Mouse (Mus musculus): ENCODE data around the gene Gtf3a. TPM values are rescaled to one million over a fixed set of nuclear protein-coding genes. Genes with fewer than 3 reads are reported as not detected.

Gene Gtf3a
- 99.7 and 110 TPM in 2 replicates for polyA plus RNA-seq (2014; fragmentation: Nextera tagmentation; extraction: Ambion mirVana)

DNA sequence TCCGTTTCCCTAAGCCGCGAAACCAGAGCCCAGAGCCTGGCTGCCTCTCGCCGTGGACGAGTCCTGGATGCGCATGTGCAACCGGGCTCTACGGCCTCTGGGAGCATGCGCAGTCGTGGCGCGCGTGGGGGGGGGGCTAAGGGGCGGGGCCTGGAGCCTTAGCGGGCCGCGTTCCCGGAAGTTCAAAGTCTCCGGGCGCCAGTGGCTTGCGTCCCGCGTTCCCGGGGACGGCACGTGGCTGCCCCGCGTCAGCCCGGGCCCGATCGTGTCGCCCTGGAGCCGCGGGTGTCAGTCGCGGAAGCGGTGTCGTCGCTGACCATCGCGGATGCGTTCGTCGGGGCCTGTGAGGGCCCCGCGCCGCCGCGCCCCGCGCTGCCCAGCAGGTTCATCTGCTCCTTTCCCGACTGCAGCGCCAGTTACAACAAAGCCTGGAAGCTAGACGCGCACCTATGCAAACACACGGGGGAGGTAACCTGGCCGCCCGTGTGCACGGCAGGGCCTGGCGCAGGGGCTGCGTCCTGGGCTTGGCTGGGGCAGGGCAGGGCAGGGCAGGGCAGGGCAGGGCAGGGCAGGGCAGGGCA lies at the start of gene Gtf3a:
Gene Gtf3a, plus strand, starts transcription at position 150 of the 581 bp plus-strand sequence.
- no peaks in the 10 kb centered on the region for H3K27me3 ChIP-seq (replicated peaks; ENCODE audit: control insufficient read depth, insufficient read depth, low read length)
- DNase-seq (ENCODE audit: low spot score) (peak; percentile 95), ATAC-seq (peak; percentile 94)
- H3K9me3 ChIP-seq (replicated peaks; ENCODE audit: control insufficient read depth, low read length), result no peaks in the 10 kb centered on the region
- H3K4me3 ChIP-seq (ENCODE audit: low read depth, low read length), result peak within 1 kb of the TSS; percentile 75
- H3K9ac ChIP-seq (ENCODE audit: low read length), result peak within 1 kb of the TSS; percentile 91
- WGBS, result under 1% methylated on average over 62 of the region's 62 CpGs
- H3K27ac ChIP-seq (ENCODE audit: low read depth, low read length), result peak within 1 kb of the TSS; percentile 61
- H3K36me3 ChIP-seq (ENCODE audit: control insufficient read depth, insufficient read depth, low read length), result peaks cover 32% of the 10 kb centered on the region
- H3K4me2 ChIP-seq (ENCODE audit: low read length), result peak within 1 kb of the TSS; percentile 94
- H3K4me1 ChIP-seq (ENCODE audit: control insufficient read depth, insufficient read depth, low read length), result peaks cover 6% of the 10 kb centered on the region; the same call in 1 of the 2 replicates

DNA sequence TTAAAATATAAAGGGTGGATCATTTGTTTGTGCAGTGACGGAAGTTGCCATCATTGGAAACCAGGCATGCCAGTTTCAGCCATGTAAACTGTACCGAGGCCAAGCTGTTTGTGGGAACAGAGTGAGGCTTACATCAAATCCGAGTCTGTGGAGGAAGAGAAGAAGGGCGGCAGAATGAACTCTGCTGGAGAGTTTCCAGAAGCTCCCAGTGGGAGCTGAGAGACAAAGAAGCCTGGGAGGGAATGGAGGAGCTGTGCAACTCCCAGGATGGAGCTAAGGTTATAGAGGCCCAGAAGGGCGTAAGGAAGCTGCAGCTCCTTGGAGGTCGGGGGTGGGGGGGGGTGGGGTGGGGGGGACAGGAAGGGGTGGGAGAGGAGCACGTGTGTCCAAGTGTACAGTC lies 48.1 kb upstream of the Gtf3a start:
- Histone ChIP-seq H3K36me3 (ENCODE audit: control insufficient read depth, insufficient read depth, low read length) (no peaks in the 10 kb centered on the region), H3K4me1 (ENCODE audit: control insufficient read depth, insufficient read depth, low read length) (no peaks in the 10 kb centered on the region), H3K9ac (ENCODE audit: low read length) (no peak overlapping the region), H3K27ac (ENCODE audit: low read depth, low read length) (no peak overlapping the region), H3K4me2 (ENCODE audit: low read length) (no peak overlapping the region), H3K4me3 (ENCODE audit: low read depth, low read length) (no peak overlapping the region), H3K27me3 (replicated peaks; ENCODE audit: control insufficient read depth, insufficient read depth, low read length) (no peaks in the 10 kb centered on the region), H3K9me3 (replicated peaks; ENCODE audit: control insufficient read depth, low read length) (no peaks in the 10 kb centered on the region)
- no peak for ATAC-seq
- WGBS, result 34% methylated on average over 7 of the region's 7 CpGs
- DNase-seq (ENCODE audit: low spot score), result peak; percentile 51

DNA sequence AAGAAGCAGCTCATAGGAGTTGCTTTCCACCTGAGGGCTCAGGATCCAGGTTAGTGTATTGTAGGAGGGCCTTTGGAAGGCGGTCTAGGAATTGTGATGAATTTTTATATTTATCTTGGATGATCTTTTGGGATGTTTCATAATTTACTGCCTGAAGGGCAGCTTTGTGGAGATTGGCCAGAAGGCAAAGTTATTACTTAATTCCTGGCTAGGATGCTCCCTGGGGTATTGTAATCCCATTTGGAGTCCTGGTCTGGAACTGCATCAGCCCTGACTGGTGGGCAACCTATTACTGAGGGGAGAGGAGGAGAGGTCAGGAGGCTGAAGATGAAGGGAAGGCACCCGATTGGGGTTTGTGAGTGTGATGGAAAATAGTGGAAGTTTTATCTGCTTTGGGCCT lies 47.0 kb upstream of the Gtf3a start:
- ATAC-seq (no peak), DNase-seq (ENCODE audit: low spot score) (no peak)
- Histone ChIP-seq H3K4me3 (ENCODE audit: low read depth, low read length) (no peak overlapping the region), H3K27me3 (replicated peaks; ENCODE audit: control insufficient read depth, insufficient read depth, low read length) (no peaks in the 10 kb centered on the region), H3K4me1 (ENCODE audit: control insufficient read depth, insufficient read depth, low read length) (no peaks in the 10 kb centered on the region), H3K9ac (ENCODE audit: low read length) (no peak overlapping the region), H3K4me2 (ENCODE audit: low read length) (no peak overlapping the region), H3K27ac (ENCODE audit: low read depth, low read length) (no peak overlapping the region), H3K36me3 (ENCODE audit: control insufficient read depth, insufficient read depth, low read length) (no peaks in the 10 kb centered on the region), H3K9me3 (replicated peaks; ENCODE audit: control insufficient read depth, low read length) (no peaks in the 10 kb centered on the region)
- WGBS, result 87% methylated on average over 2 of the region's 2 CpGs

DNA sequence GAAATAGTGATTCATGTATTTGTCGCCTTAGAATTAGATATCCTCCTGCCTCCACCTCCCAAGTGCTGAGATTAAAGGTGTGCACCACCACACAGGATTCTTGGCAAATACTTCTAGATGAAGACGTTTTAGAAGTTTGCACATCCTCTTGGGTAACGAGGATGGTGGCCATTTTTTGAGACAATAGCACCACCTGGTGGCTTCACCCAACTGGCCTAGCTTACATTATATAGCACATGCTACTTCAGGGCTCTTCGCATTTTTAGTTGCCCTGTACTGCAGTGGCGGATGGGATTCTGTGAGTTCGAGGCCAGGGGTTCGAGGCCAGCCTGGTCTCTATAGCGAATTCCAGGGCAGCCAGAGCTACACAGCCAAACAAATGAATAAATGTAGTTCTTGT lies 44.1 kb upstream of the Gtf3a start:
- no peaks in the 10 kb centered on the region for H3K36me3 ChIP-seq (ENCODE audit: control insufficient read depth, insufficient read depth, low read length)
- no peaks in the 10 kb centered on the region for H3K27me3 ChIP-seq (replicated peaks; ENCODE audit: control insufficient read depth, insufficient read depth, low read length)
- H3K4me2 ChIP-seq (ENCODE audit: low read length), result no peak overlapping the region
- H3K27ac ChIP-seq (ENCODE audit: low read depth, low read length), result no peak overlapping the region
- no peak overlapping the region for H3K9ac ChIP-seq (ENCODE audit: low read length)
- ATAC-seq (peak; percentile 75), DNase-seq (ENCODE audit: low spot score) (peak; percentile 86)
- WGBS, result 38% methylated on average over 8 of the region's 8 CpGs
- H3K9me3 ChIP-seq (replicated peaks; ENCODE audit: control insufficient read depth, low read length), result no peaks in the 10 kb centered on the region
- no peaks in the 10 kb centered on the region for H3K4me1 ChIP-seq (ENCODE audit: control insufficient read depth, insufficient read depth, low read length)
- no peak overlapping the region for H3K4me3 ChIP-seq (ENCODE audit: low read depth, low read length)

DNA sequence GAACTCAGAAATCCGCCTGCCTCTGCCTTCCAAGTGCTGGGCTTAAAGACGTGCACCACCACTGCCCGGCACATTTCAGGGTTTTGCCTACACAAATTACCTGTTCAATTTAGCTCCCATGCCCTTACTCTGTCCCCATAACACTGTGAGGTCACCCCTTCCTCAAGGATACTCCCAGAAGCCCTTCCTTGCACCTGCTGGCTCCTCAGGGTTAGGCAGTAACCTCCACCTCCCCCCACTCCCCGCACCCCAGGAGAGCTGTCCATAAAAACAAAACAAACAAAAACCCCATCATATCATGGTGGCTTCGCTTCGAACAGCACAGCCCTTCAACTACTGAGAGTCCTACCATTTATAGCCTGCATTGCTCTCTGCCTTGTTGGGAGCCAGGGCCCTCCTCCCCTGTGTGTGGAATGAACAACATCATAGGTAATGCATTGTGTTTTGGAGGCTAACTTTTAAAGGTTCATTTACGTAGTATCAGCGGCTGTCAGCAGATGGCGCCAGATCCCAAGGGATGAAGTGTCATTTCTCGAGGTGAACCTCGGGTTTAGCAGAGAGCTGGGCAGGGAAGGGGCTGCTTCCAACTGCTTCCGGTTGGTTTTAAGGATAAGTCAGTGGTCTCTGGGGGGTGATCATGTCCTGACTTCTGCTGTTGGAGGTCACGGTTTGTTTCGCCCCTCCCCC lies 42.8 kb upstream of the Gtf3a start:
- Histone ChIP-seq H3K9me3 (replicated peaks; ENCODE audit: control insufficient read depth, low read length) (no peaks in the 10 kb centered on the region), H3K4me3 (ENCODE audit: low read depth, low read length) (no peak overlapping the region), H3K27me3 (replicated peaks; ENCODE audit: control insufficient read depth, insufficient read depth, low read length) (no peaks in the 10 kb centered on the region), H3K36me3 (ENCODE audit: control insufficient read depth, insufficient read depth, low read length) (no peaks in the 10 kb centered on the region), H3K9ac (ENCODE audit: low read length) (no peak overlapping the region), H3K4me2 (ENCODE audit: low read length) (peak overlapping the region; percentile 30; the same call in 1 of the 2 replicates), H3K4me1 (ENCODE audit: control insufficient read depth, insufficient read depth, low read length) (no peaks in the 10 kb centered on the region), H3K27ac (ENCODE audit: low read depth, low read length) (no peak overlapping the region)
- 27% methylated on average over 14 of the region's 14 CpGs for WGBS
- DNase-seq (ENCODE audit: low spot score), result peak; percentile 84
- peak; percentile 48; the same call in 1 of the 2 replicates for ATAC-seq

DNA sequence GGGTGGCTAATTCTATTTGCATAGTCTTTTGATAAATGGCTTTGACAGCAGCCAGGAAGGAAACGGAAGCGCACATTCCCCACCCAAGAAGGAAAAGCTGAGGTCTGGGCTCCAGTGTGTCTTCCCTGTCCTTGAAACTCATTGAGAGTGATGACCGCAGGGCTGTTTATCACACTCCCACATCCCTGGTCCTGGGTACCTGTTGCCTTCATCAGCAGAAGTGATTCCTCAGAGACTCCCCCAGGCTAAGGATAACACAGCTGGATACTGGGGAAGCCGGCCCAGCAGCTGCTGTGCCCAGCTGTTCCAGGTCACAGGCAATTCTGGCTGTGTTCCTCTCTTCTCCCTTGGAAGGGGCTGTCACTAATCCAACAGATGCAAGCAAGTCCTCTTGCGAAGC lies 40.9 kb upstream of the Gtf3a start:
- H3K4me3 ChIP-seq (ENCODE audit: low read depth, low read length), result no peak overlapping the region
- H3K4me2 ChIP-seq (ENCODE audit: low read length), result no peak overlapping the region
- no peak overlapping the region for H3K9ac ChIP-seq (ENCODE audit: low read length)
- H3K4me1 ChIP-seq (ENCODE audit: control insufficient read depth, insufficient read depth, low read length), result no peaks in the 10 kb centered on the region
- H3K27me3 ChIP-seq (replicated peaks; ENCODE audit: control insufficient read depth, insufficient read depth, low read length), result no peaks in the 10 kb centered on the region
- no peaks in the 10 kb centered on the region for H3K9me3 ChIP-seq (replicated peaks; ENCODE audit: control insufficient read depth, low read length)
- H3K27ac ChIP-seq (ENCODE audit: low read depth, low read length), result no peak overlapping the region
- no peaks in the 10 kb centered on the region for H3K36me3 ChIP-seq (ENCODE audit: control insufficient read depth, insufficient read depth, low read length)
- no peak for DNase-seq (ENCODE audit: low spot score)
- ATAC-seq, result no peak
- 68% methylated on average over 5 of the region's 5 CpGs for whole genome bisulfite sequencing

DNA sequence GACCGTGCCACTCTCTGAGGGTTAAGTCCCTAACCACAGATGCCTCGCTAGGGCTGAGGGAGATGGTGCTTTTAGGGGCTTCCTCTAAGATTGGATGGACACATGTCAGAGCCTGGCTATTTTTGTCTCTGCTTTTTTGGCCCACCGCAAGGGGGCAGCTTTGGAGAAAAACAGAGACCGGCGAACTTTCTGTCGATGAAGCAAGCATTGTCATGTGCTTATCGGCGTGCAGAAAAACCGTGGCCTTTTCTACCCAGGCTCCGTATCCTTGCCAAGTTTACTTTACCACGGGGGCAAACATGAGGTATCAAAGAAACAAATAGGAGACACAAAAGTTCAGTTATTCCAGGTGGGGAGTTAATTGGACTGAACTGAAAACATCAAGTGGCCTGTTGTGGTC lies 39.8 kb upstream of the Gtf3a start:
- H3K36me3 ChIP-seq (ENCODE audit: control insufficient read depth, insufficient read depth, low read length), result no peaks in the 10 kb centered on the region
- H3K4me1 ChIP-seq (ENCODE audit: control insufficient read depth, insufficient read depth, low read length), result no peaks in the 10 kb centered on the region
- H3K27me3 ChIP-seq (replicated peaks; ENCODE audit: control insufficient read depth, insufficient read depth, low read length), result no peaks in the 10 kb centered on the region
- ATAC-seq (no peak), DNase-seq (ENCODE audit: low spot score) (no peak)
- no peak overlapping the region for H3K4me3 ChIP-seq (ENCODE audit: low read depth, low read length)
- no peaks in the 10 kb centered on the region for H3K9me3 ChIP-seq (replicated peaks; ENCODE audit: control insufficient read depth, low read length)
- no peak overlapping the region for H3K4me2 ChIP-seq (ENCODE audit: low read length)
- 56% methylated on average over 11 of the region's 11 CpGs for WGBS
- no peak overlapping the region for H3K27ac ChIP-seq (ENCODE audit: low read depth, low read length)
- H3K9ac ChIP-seq (ENCODE audit: low read length), result no peak overlapping the region

DNA sequence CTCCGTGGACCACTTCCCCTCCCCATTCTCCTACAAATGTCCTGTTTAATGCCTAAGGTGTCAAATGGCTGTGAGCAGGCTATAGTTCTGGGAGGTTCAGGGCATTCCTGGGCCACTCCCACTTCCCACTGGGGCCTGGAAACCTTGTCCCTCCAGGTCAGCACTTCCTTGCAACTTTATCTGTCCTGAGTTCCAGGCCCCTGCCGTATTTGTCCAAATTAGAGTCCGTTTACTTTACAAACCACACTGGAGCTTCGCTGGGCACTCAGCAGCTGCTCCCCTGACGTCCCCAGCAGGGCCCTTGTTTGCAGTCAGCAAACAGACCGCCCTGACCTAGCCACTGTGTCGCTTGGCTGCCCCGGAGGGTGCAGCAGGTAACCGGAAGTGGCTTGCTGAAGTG lies 36.3 kb upstream of the Gtf3a start:
- Histone ChIP-seq H3K4me3 (ENCODE audit: low read depth, low read length) (no peak overlapping the region), H3K9me3 (replicated peaks; ENCODE audit: control insufficient read depth, low read length) (no peaks in the 10 kb centered on the region), H3K4me1 (ENCODE audit: control insufficient read depth, insufficient read depth, low read length) (no peaks in the 10 kb centered on the region), H3K36me3 (ENCODE audit: control insufficient read depth, insufficient read depth, low read length) (no peaks in the 10 kb centered on the region), H3K9ac (ENCODE audit: low read length) (no peak overlapping the region), H3K27ac (ENCODE audit: low read depth, low read length) (no peak overlapping the region), H3K4me2 (ENCODE audit: low read length) (no peak overlapping the region), H3K27me3 (replicated peaks; ENCODE audit: control insufficient read depth, insufficient read depth, low read length) (no peaks in the 10 kb centered on the region)
- no peak for ATAC-seq
- no peak for DNase-seq (ENCODE audit: low spot score)
- 17% methylated on average over 9 of the region's 9 CpGs for WGBS

DNA sequence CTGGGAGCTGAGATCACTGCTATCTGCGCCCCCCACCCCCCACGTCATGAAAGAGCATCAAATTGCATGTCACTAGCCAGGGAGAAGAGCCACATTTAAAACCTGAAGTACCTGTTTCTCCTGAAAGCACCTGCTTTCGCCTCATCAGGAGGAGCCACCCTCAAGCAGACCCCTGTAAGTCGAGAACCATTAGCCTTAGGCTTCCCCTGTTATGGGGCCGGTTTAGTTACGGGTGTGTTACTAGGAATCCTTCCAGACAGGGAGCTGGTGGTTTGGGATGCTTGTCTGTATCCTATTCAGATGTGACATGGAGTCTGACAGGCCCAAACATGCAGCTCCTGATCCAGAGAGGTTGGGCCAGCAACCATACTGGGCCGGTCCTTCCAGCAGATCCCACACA lies 35.1 kb upstream of the Gtf3a start:
- H3K4me2 ChIP-seq (ENCODE audit: low read length), result no peak overlapping the region
- H3K27ac ChIP-seq (ENCODE audit: low read depth, low read length), result no peak overlapping the region
- 81% methylated on average over 7 of the region's 7 CpGs for WGBS
- no peaks in the 10 kb centered on the region for H3K27me3 ChIP-seq (replicated peaks; ENCODE audit: control insufficient read depth, insufficient read depth, low read length)
- H3K4me1 ChIP-seq (ENCODE audit: control insufficient read depth, insufficient read depth, low read length), result no peaks in the 10 kb centered on the region
- no peaks in the 10 kb centered on the region for H3K9me3 ChIP-seq (replicated peaks; ENCODE audit: control insufficient read depth, low read length)
- DNase-seq (ENCODE audit: low spot score) (no peak), ATAC-seq (no peak)
- no peak overlapping the region for H3K4me3 ChIP-seq (ENCODE audit: low read depth, low read length)
- H3K9ac ChIP-seq (ENCODE audit: low read length), result no peak overlapping the region
- H3K36me3 ChIP-seq (ENCODE audit: control insufficient read depth, insufficient read depth, low read length), result no peaks in the 10 kb centered on the region
